Mouse (Mus musculus) adipose tissue, adult 10 weeks (tissue): Measurements from ENCODE around the gene Sinhcaf. TPM values are rescaled to one million over a fixed set of nuclear protein-coding genes. Genes with fewer than 3 reads are reported as not detected.

Source experiments
- polyA plus RNA-seq: library from polyadenylated mRNA; stranded (reverse); fragments of 350-450 nt; fragmentation: Illumina TruSeq; extraction: RNeasy Lipid Tissue Mini Kit (QIAGEN cat#74804); gene quantifications from one replicate; pipeline ENCODE4 v1.2.3, GENCODE M21; 2014; ENCODE audit warnings: low read depth, low replicate concordance

Sinhcaf gene
- polyA plus RNA-seq = 12.9 TPM

GRCm38 (mm10) chr6:148946409-148946742, at the start of gene Sinhcaf:
Gene Sinhcaf, minus strand, starts transcription at chr6:148946467.

GRCm38 (mm10) chr6:148895773-148896506, 50.3 kb downstream of the Sinhcaf start, which contains the start of gene Caprin2:
Gene Caprin2, minus strand, starts transcription at chr6:148896237.

Other genes starting within 250 kb of the Sinhcaf start
- gene Ipo8, start 115.0 kb downstream of the Sinhcaf start, polyA plus RNA-seq = 15.9 TPM
- 17.7 TPM for gene Caprin2, start 50.2 kb downstream of the Sinhcaf start, polyA plus RNA-seq
- gene Dennd5b, start 155.2 kb upstream of the Sinhcaf start, polyA plus RNA-seq = 4.6 TPM
- not detected for gene Gm10203, start 183.7 kb upstream of the Sinhcaf start, polyA plus RNA-seq
- gene Etfbkmt, start 193.4 kb upstream of the Sinhcaf start, polyA plus RNA-seq = 38.2 TPM
- 19.8 TPM for gene Amn1, start 242.2 kb upstream of the Sinhcaf start, polyA plus RNA-seq